Mouse (Mus musculus) cortical plate, adult 2 months (tissue): ENCODE results near the gene D1Ertd622e.
A peak's percentile ranks its signal among the peaks of the same experiment; 100 is the strongest.

Experiments
- CTCF ChIP-seq: fragments of 200-500 bp; IDR thresholded peaks from 2 replicates; pipeline ENCODE4 v1.5.1; 2011; ENCODE audit warnings: mild to moderate bottlenecking, control low read depth, low read length; ENCODE audit not compliant: insufficient read depth; ENCODE audit errors: extremely low read depth
- POLR2A ChIP-seq: fragments of 200-500 bp; IDR thresholded peaks from 2 replicates; pipeline ENCODE4 v1.6.1; 2011; ENCODE audit warnings: mild to moderate bottlenecking, low read length, control low read depth; ENCODE audit not compliant: insufficient read depth; ENCODE audit errors: extremely low read depth

DNA sequence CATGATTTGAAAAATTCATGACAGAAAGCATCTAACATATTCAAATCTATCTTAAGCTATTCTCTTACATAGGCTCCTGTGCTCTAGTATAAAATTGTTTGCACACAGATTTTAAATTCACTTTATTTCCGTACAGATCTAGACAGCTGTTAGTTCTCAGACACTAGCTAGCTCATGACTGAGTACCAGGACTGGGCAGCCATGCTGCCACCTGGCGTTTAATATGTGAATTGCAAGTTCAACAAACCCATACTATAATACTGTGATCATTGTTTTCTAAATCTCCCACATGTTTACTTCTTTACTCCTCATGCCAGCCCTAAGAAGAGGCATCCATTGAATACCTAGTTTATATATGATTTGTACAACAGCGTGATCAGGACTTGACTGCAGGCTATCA lies 26.9 kb upstream of the D1Ertd622e start:
- TF ChIP-seq CTCF (peak; percentile 75), POLR2A (no peak)
